Comparison of ENCODE assay signal across 12 mouse cellular contexts in genomic region chr9:72449841-72450240, GRCm38 (mm10). TPM values are rescaled to one million over a fixed set of nuclear protein-coding genes. Genes with fewer than 3 reads are reported as not detected.
DNase-seq lines count a peak whose midpoint lies in the region; ATAC-seq and TF ChIP-seq lines count a peak whose summit lies in the region.
"Had no signal": no experiment of that assay in that cellular context is flagged by ENCODE, and none has a peak within 500 bp of the region (broad histone marks: within the 10 kb centered on the region; RNA-seq: fewer than 3 reads in every experiment).

No protein-coding gene starts in this region.

- H3K9ac ChIP-seq in heart, postnatal 0 days (replicated peaks; ENCODE audit: low read depth, low read length) = no peak overlapping the region
- H3K9ac ChIP-seq in liver, embryonic 14.5 days (replicated peaks) = no peak overlapping the region
- H3K9ac ChIP-seq: embryonic facial prominence, embryonic 15.5 days had no signal

- H3K4me3 ChIP-seq in heart, postnatal 0 days (ENCODE audit: low read depth, low read length) = peak overlapping the region; percentile 48
- peak overlapping the region; percentile 44 to 56 for H3K4me3 ChIP-seq in liver, embryonic 14.5 days (ENCODE audit: insufficient read depth in 1 of 2, low read depth in 2 of 2, low read length in 2 of 2)
- H3K4me3 ChIP-seq: embryonic facial prominence, embryonic 15.5 days; hindbrain, embryonic 10.5 days had no signal

- H3K36me3 ChIP-seq in heart, postnatal 0 days (replicated peaks; ENCODE audit: control insufficient read depth, insufficient read depth, low read length) = peaks cover 11% of the 10 kb centered on the region; the same call in 1 of the 2 replicates
- peaks cover 98% of the 10 kb centered on the region for H3K36me3 ChIP-seq in liver, embryonic 14.5 days (replicated peaks; ENCODE audit: control insufficient read depth, insufficient read depth, low read depth)

- no peak for DNase-seq in heart, postnatal 0 days (ENCODE audit: low spot score)
- DNase-seq in heart, postnatal 36 days = no peak
- peak; percentile 47 for DNase-seq in ZHBTc4 (ENCODE audit: low read depth, low spot score)
- no peak for DNase-seq in liver, embryonic 14.5 days (ENCODE audit: low read depth in 3 of 3, low spot score in 3 of 3)
- DNase-seq in urinary bladder, postnatal 4 days (ENCODE audit: low spot score in 2 of 2) = no peak
- no peak for DNase-seq in spleen, postnatal 14 days (ENCODE audit: low spot score in 2 of 2)
- no peak for DNase-seq in layer of hippocampus, adult 9-10 months (ENCODE audit: low spot score)
- DNase-seq: cerebellum, postnatal 10 days; kidney, postnatal 10 days had no signal

- peak overlapping the region; percentile 76 for H3K27ac ChIP-seq in heart, postnatal 0 days (ENCODE audit: low read depth)
- no peak overlapping the region for H3K27ac ChIP-seq in liver, embryonic 14.5 days
- H3K27ac ChIP-seq: embryonic facial prominence, embryonic 15.5 days; hindbrain, embryonic 10.5 days had no signal

- 65% methylated on average over 2 of the region's 2 CpGs for WGBS in heart, postnatal 0 days
- WGBS in liver, embryonic 14.5 days (ENCODE audit: insufficient replicate concordance) = 51% methylated on average over 2 of the region's 2 CpGs

- intact Hi-C loops in heart, postnatal 36 days (cut with DNase I) = loop anchor here (10.0 kb wide), 1 partner anchor 145 kb away; no protein-coding TSS in a partner anchor

- no peak for TF ChIP-seq EP300 in heart, postnatal 0 days (IDR thresholded peaks at IDR 0.05; ENCODE audit: low read depth)
- TF ChIP-seq EP300 in liver, embryonic 14.5 days (IDR thresholded peaks at IDR 0.05; ENCODE audit: low read depth) = no peak

- H3K4me2 ChIP-seq in heart, postnatal 0 days (ENCODE audit: low read depth, low read length) = peak overlapping the region; percentile 59
- H3K4me2 ChIP-seq in liver, embryonic 14.5 days (ENCODE audit: low read depth) = peak overlapping the region; percentile 70
- H3K4me2 ChIP-seq: embryonic facial prominence, embryonic 15.5 days had no signal

- TF ChIP-seq CTCF in heart, postnatal 0 days (IDR thresholded peaks at IDR 0.05; ENCODE audit: low read depth) = no peak
- no peak for TF ChIP-seq CTCF in liver, embryonic 14.5 days (IDR thresholded peaks at IDR 0.05; ENCODE audit: low read depth)

- no peaks in the 10 kb centered on the region for H3K9me3 ChIP-seq in heart, postnatal 0 days (replicated peaks; ENCODE audit: control insufficient read depth, low read length)
- no peaks in the 10 kb centered on the region for H3K9me3 ChIP-seq in liver, embryonic 14.5 days (ENCODE audit: control insufficient read depth, low read length)
- H3K9me3 ChIP-seq: embryonic facial prominence, embryonic 15.5 days; hindbrain, embryonic 10.5 days had no signal

- H3K4me1 ChIP-seq in heart, postnatal 0 days (ENCODE audit: control insufficient read depth, insufficient read depth) = no peaks in the 10 kb centered on the region; the same call in 1 of the 2 replicates
- H3K4me1 ChIP-seq in liver, embryonic 14.5 days (replicated peaks; ENCODE audit: control insufficient read depth in 2 of 2, insufficient read depth in 2 of 2, low read length in 1 of 2) = peaks cover 9 to 25% of the 10 kb centered on the region in 2 experiments
- H3K4me1 ChIP-seq: hindbrain, embryonic 10.5 days had no signal

- no peaks in the 10 kb centered on the region for H3K27me3 ChIP-seq in heart, postnatal 0 days (ENCODE audit: control insufficient read depth, insufficient read depth, low read length)
- no peaks in the 10 kb centered on the region for H3K27me3 ChIP-seq in liver, embryonic 14.5 days (ENCODE audit: control insufficient read depth, insufficient read depth, low read length)
- H3K27me3 ChIP-seq: embryonic facial prominence, embryonic 15.5 days had no signal

- ATAC-seq in heart, postnatal 0 days (ENCODE audit: insufficient read depth, low read depth) = no peak
- ATAC-seq in CD4-positive, CD25-positive, alpha-beta regulatory T cell, adult 4 months = peak; percentile 13
- ATAC-seq in liver, embryonic 14.5 days (ENCODE audit: insufficient read depth) = no peak

RNA-seq across cellular contexts. Expression of gene Mns1, which starts 12.0 kb away (rescaled TPM):
- total RNA-seq in heart, postnatal 0 days (2014; rRNA removed; ENCODE audit: low replicate concordance) = 1.1 and 2.3 TPM in 2 replicates
- polyA plus RNA-seq in heart, postnatal 0 days (2015; fragmentation: Nextera tagmentation; extraction: Ambion mirVana) = 4.7 and 5.1 TPM in 2 replicates
- total RNA-seq in heart, postnatal 36 days (2021) = under 1 TPM; 0.14 to 0.30 TPM
- polyA plus RNA-seq in CD4-positive, CD25-positive, alpha-beta regulatory T cell, adult 4 months (2017; shearing (Covaris generic)) = 10 to 100 TPM; 15.0 to 15.6 TPM
- 13.5 and 70.9 TPM in 2 replicates for polyA plus RNA-seq in liver, embryonic 14.5 days (2012; rRNA removed)
- 99.8 and 102 TPM in 2 replicates for polyA plus RNA-seq in liver, embryonic 14.5 days (2014; fragmentation: Nextera tagmentation; extraction: Ambion mirVana)

RNA-seq across cellular contexts. Expression of gene Tex9, which starts 42.2 kb away (rescaled TPM):
- total RNA-seq in heart, postnatal 0 days (2014; rRNA removed; ENCODE audit: low replicate concordance) = 0.76 and 9.7 TPM in 2 replicates
- polyA plus RNA-seq in heart, postnatal 0 days (2015; fragmentation: Nextera tagmentation; extraction: Ambion mirVana) = 6.3 and 8.4 TPM in 2 replicates
- total RNA-seq in heart, postnatal 36 days (2021) = 1 to 10 TPM in 1 of 2 experiments, under 1 TPM in 1; 0.98 to 2.1 TPM
- polyA plus RNA-seq in CD4-positive, CD25-positive, alpha-beta regulatory T cell, adult 4 months (2017; shearing (Covaris generic)) = 1 to 10 TPM; 7.9 to 8.6 TPM
- polyA plus RNA-seq in liver, embryonic 14.5 days (2012; rRNA removed) = 3.0 and 3.8 TPM in 2 replicates
- 6.4 and 6.6 TPM in 2 replicates for polyA plus RNA-seq in liver, embryonic 14.5 days (2014; fragmentation: Nextera tagmentation; extraction: Ambion mirVana)
